Mouse (Mus musculus) small intestine, adult 2 months (tissue): ENCODE measurements around the gene Ccr1l1.

Experiments used
- CTCF ChIP-seq: fragments of 200-500 bp; IDR thresholded peaks from 2 replicates; pipeline ENCODE4 v1.5.1; 2012; ENCODE audit warnings: low read depth, mild to moderate bottlenecking, control low read depth, inconsistent platforms, low read length, moderate library complexity, mixed read lengths; ENCODE audit not compliant: insufficient replicate concordance, insufficient read length; ENCODE audit errors: extremely low read depth
- POLR2A ChIP-seq: fragments of 200-500 bp; IDR thresholded peaks from 2 replicates; pipeline ENCODE4 v1.6.1; 2012; ENCODE audit warnings: low read depth, mild to moderate bottlenecking, control low read depth, inconsistent platforms, low read length, moderate library complexity

GRCm38 (mm10) chr9:123982720-123983119 is 4.5 kb upstream of the Ccr1l1 start:
- TF ChIP-seq POLR2A = no peak
- TF ChIP-seq CTCF = no peak
